Mouse (Mus musculus) midbrain, embryonic 13.5 days (tissue): ENCODE results near the gene Nxt1. TPM values are rescaled to one million over a fixed set of nuclear protein-coding genes. Genes with fewer than 3 reads are reported as not detected.

ENCODE experiments used
- ATAC-seq: fragments of 200-750 bp; cut with Nextera tagmentation; 2 replicates; pipeline ENCODE4 v1.8.0; 2017; ENCODE audit warnings: mild to moderate bottlenecking, moderate TSS enrichment, moderate library complexity
- H3K27ac ChIP-seq: fragments of 300-500 bp; sonication (generic); 2 replicates; pipeline ENCODE4 v1.5.1; 2015; ENCODE audit warnings: inconsistent platforms, mild to moderate bottlenecking, moderate library complexity
- H3K27me3 ChIP-seq: fragments of 300-500 bp; sonication (generic); 2 replicates; pipeline ENCODE4 v1.6.1; 2015; ENCODE audit warnings: mild to moderate bottlenecking, inconsistent platforms
- H3K36me3 ChIP-seq: fragments of 300-500 bp; sonication (generic); 2 replicates; pipeline ENCODE4 v1.6.1; 2015; ENCODE audit warnings: mild to moderate bottlenecking, inconsistent platforms
- H3K4me1 ChIP-seq: fragments of 300-500 bp; sonication (generic); replicated peaks from 2 replicates; pipeline ENCODE4 v1.6.1; 2015; ENCODE audit warnings: inconsistent platforms
- H3K4me2 ChIP-seq: fragments of 300-500 bp; sonication (generic); replicated peaks from 2 replicates; pipeline ENCODE4 v1.6.1; 2015; ENCODE audit warnings: moderate library complexity, mild to moderate bottlenecking, inconsistent platforms
- H3K4me3 ChIP-seq: fragments of 300-500 bp; sonication (generic); replicated peaks from 2 replicates; pipeline ENCODE4 v1.5.1; 2015; ENCODE audit warnings: mild to moderate bottlenecking, inconsistent platforms
- H3K9ac ChIP-seq: fragments of 300-500 bp; sonication (generic); replicated peaks from 2 replicates; pipeline ENCODE4 v1.6.1; 2015; ENCODE audit warnings: mild to moderate bottlenecking, inconsistent platforms
- H3K9me3 ChIP-seq: fragments of 300-500 bp; sonication (generic); 2 replicates; pipeline ENCODE4 v1.6.1; 2016; ENCODE audit warnings: mild to moderate bottlenecking, inconsistent platforms
- WGBS: fragments of 180-500 bp; shearing (Covaris S2); methylation state at CpG from one replicate; pipeline ENCODE4 v1.1.7; 2015; 5-methylcytosine and 5-hydroxymethylcytosine counted together
- polyA plus RNA-seq: library from polyadenylated mRNA; unstranded; fragments of >200 nt; fragmentation: Nextera tagmentation; extraction: Ambion mirVana; gene quantifications from 2 replicates; pipeline ENCODE4 v1.2.1, GENCODE M21; 2015

Nxt1 gene
- polyA plus RNA-seq, 1 experiment from 2014 or later = 64.0 TPM

DNA sequence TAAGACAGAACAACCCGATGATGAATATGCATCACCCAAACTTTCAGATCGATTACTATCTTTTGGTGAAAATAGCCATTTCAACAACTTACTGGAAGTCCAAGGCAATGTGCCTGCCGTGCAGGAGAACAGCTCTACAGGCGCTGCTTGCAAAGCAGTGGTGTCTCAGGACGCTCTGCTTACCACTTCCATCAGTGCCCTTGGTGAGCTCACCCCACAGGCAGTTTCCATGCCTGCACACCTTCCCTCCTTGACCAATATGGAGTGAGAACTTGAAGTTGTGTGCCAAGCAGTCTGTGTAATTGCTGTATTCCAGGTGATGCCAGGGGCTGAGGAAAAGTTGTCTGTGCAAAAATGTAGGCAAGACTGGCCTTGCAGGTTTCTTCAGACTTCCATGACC lies 18.4 kb downstream of the Nxt1 start:
- Histone ChIP-seq H3K27ac (no peak overlapping the region), H3K27me3 (no peaks in the 10 kb centered on the region), H3K4me3 (no peak overlapping the region), H3K9ac (no peak overlapping the region), H3K36me3 (peaks cover 86% of the 10 kb centered on the region), H3K9me3 (no peaks in the 10 kb centered on the region), H3K4me2 (no peak overlapping the region), H3K4me1 (0 out of 2 replicates have a peak, but pooled peaks cover 4% of the 10 kb centered on the region)
- 95% methylated on average over 5 of the region's 5 CpGs for WGBS
- no peak for ATAC-seq

DNA sequence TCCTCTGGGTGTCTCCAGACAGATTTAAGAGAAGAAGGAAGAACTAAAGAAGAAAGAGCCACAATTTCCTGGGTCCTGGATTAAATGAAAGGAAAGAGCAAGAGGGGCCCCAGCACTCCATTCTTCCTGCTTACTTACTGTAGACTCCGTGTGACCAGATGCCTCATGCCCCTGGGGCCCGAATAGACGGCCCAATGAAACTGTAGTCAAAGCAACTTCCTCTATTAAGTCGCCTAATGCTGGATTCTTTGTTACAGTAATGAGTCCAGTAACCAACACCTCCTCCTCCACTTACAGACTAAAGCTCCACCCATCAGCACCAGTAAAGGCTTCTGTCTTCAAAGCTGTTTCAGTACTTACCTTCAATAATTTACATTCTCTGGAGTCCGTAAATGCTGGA lies 26.2 kb downstream of the Nxt1 start:
- no peak for ATAC-seq
- 88% methylated on average over 5 of the region's 5 CpGs for WGBS

DNA sequence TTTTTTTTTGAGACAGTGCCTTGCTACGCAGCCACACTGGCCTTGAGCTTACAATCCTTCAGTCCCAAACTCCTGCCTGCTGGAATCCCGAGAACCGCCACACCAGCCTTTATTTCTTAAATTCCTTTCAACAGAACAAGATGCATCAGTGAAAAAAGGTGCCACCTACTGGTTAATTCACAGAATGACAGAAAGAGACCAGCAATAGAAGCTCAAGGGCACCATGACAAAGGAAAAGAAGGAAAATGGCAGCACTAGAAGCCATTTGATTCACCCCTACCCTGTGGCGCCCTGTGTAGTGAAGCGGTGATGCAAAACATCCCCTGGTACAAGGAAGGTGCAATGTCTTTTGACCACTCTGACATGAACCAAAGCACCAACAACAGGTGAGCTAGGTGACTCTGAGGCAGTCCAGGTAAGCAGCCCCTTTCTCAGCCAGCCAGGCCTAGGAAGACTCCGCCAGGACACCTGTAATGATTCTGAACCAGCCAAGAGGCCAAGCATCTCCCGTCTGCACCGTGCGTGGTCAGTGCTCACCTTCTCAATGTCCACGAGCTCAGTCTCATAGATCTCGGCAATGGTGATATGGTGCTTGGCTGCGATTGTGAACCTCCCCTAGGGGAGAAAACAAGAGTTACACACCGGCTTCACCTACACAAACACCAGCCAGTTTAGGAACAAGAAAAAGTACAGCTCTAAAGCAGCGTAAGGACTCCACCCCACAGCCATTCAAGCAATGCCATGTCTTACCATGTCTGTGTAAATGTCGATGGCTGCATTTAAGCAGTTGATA lies 34.2 kb downstream of the Nxt1 start:
- H3K27me3 ChIP-seq = no peaks in the 10 kb centered on the region
- 73% methylated on average over 15 of the region's 15 CpGs for WGBS
- no peak overlapping the region for H3K27ac ChIP-seq
- no peaks in the 10 kb centered on the region for H3K4me1 ChIP-seq
- ATAC-seq = peak; percentile 75
- no peak overlapping the region for H3K9ac ChIP-seq
- H3K4me3 ChIP-seq = no peak overlapping the region
- H3K9me3 ChIP-seq = no peaks in the 10 kb centered on the region
- H3K4me2 ChIP-seq = no peak overlapping the region
- peaks cover 38% of the 10 kb centered on the region for H3K36me3 ChIP-seq

More for the DNA sequence above, 26.2 kb downstream of the Nxt1 start:
- H3K36me3 ChIP-seq = peaks cover 61% of the 10 kb centered on the region
- no peak overlapping the region for H3K27ac ChIP-seq
- no peak overlapping the region for H3K4me2 ChIP-seq
- H3K4me1 ChIP-seq = no peaks in the 10 kb centered on the region
- H3K27me3 ChIP-seq = no peaks in the 10 kb centered on the region
- H3K9ac ChIP-seq = no peak overlapping the region
- H3K4me3 ChIP-seq = no peak overlapping the region
- H3K9me3 ChIP-seq = no peaks in the 10 kb centered on the region

DNA sequence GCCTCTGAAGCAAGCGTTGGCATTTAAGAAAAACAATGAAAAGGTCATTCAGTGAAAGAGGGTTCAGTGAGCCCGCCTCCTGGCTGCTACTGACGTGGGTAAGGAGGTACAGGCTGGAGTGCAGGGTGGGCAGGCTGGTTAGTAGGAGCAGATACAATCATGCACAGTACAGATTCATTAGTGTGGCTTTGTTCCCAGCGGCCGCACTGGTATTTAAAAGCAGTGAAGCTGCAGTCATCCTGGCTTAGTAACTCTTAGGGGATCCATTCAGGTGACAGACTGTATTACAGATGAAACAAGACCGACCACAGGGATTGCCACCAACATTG lies 34.8 kb downstream of the Nxt1 start:
- Histone ChIP-seq H3K4me2 (no peak overlapping the region), H3K36me3 (peaks cover 40% of the 10 kb centered on the region), H3K9me3 (no peaks in the 10 kb centered on the region), H3K27ac (no peak overlapping the region), H3K4me3 (no peak overlapping the region), H3K4me1 (no peaks in the 10 kb centered on the region), H3K9ac (no peak overlapping the region), H3K27me3 (no peaks in the 10 kb centered on the region)
- WGBS = 63% methylated on average over 6 of the region's 6 CpGs
- peak; percentile 50; the same call in 1 of the 2 replicates for ATAC-seq

DNA sequence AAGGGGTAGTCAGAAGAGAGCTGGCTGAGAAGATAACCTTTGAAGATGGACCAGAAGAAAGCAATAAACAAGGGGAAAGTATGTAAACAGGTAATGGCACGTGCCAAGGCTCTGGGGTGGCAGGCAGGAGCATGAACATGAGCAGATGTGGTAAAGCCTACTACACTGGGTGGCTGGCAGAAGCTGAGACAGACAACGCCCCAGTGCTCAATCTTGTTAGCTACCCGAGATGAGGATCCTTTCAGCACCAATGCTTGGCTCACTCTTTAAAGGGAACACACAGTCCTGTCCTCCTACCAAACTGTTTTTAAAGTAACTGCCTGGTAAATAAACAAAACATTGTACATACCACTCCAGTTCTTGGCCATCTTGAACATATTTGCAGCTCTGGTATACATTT lies 39.9 kb downstream of the Nxt1 start:
- 89% methylated on average over 3 of the region's 3 CpGs for WGBS

DNA sequence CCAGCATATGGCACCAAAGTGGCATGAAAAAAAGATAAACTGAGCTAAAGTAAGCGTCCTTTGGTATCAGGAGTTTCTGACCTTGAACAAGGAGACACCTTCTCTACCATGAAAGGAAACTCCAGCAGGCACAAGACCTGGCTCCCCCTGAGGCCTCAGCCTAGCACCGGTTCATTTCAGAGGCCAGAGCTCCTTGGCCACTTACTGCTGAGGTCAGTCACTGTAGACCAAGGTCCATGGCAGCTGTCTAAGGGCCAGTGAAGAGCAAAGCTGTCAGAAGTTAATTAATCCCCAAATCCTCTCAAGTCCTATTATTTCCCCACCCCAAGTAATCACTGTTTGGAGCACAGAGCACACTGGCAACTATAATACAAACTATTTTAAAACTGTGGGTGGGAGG lies 44.7 kb downstream of the Nxt1 start:
- Histone ChIP-seq H3K9ac (no peak overlapping the region), H3K27ac (no peak overlapping the region), H3K4me3 (no peak overlapping the region), H3K4me2 (no peak overlapping the region), H3K36me3 (peaks cover 4% of the 10 kb centered on the region; the same call in 1 of the 2 replicates), H3K27me3 (no peaks in the 10 kb centered on the region), H3K4me1 (0 out of 2 replicates have a peak, but pooled peaks cover 2% of the 10 kb centered on the region), H3K9me3 (no peaks in the 10 kb centered on the region)
- WGBS = 43% methylated on average over 2 of the region's 2 CpGs
- no peak for ATAC-seq

More for the DNA sequence above, 39.9 kb downstream of the Nxt1 start:
- Histone ChIP-seq H3K4me1 (no peaks in the 10 kb centered on the region), H3K9me3 (no peaks in the 10 kb centered on the region), H3K27ac (no peak overlapping the region), H3K4me2 (no peak overlapping the region), H3K9ac (no peak overlapping the region), H3K36me3 (peaks cover 31% of the 10 kb centered on the region), H3K4me3 (no peak overlapping the region), H3K27me3 (no peaks in the 10 kb centered on the region)
- ATAC-seq = no peak

DNA sequence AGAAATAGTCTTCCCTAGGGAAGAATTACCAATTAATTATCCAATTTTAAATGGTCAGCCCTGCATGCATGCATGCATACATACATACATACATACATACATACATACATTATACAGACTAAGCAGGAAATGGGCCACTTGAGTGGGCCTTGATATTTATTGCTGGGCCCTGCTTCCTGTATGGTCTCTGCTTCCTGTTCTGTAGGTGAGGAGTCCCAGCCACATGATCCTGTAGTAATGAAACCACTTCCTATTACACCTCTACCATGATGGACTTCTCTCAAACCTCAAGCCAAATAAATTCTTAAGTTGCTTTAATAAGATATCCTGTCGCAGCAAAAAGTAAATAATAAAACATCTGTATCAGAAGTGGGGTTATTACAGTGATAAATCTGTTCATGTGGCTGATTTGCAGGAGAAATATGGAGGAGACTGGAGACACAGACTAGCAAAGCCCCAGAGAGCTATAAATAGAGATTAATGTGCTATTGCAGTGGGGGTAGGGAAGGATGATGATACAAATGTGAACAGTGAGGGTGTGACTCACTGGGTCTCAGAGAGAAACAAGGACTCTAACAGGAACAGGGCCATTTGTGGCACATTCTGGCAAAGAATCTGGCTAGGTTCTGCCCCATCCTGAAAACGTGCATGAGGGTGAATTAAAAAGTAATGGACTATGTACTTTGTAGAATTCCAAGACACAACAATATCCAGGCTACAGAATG lies 47.0 kb downstream of the Nxt1 start:
- no peak overlapping the region for H3K9ac ChIP-seq
- 0 out of 2 replicates have a peak, but pooled peaks cover 2% of the 10 kb centered on the region for H3K4me1 ChIP-seq
- no peaks in the 10 kb centered on the region for H3K27me3 ChIP-seq
- H3K36me3 ChIP-seq = no peaks in the 10 kb centered on the region
- H3K9me3 ChIP-seq = no peaks in the 10 kb centered on the region
- H3K27ac ChIP-seq = no peak overlapping the region
- H3K4me3 ChIP-seq = no peak overlapping the region
- no peak for ATAC-seq
- 83% methylated on average over 2 of the region's 2 CpGs for WGBS
- no peak overlapping the region for H3K4me2 ChIP-seq

Other genes starting within 250 kb of the Nxt1 start
- 6.4 and 6.7 TPM in 2 replicates for gene Cd93, start 229.0 kb upstream of the Nxt1 start, polyA plus RNA-seq
- 17.6 and 17.8 TPM in 2 replicates for gene Gzf1, start 8.4 kb downstream of the Nxt1 start, polyA plus RNA-seq
- 43.6 and 48.1 TPM in 2 replicates for gene Napb, start 59.9 kb downstream of the Nxt1 start, polyA plus RNA-seq
- gene Cstl1, start 77.8 kb downstream of the Nxt1 start, polyA plus RNA-seq = not detected in 2 replicates
- gene Cst11, start 98.9 kb downstream of the Nxt1 start, polyA plus RNA-seq = not detected in 2 replicates
- gene 8030411F24Rik, start 109.4 kb downstream of the Nxt1 start, polyA plus RNA-seq = not detected in 2 replicates
- not detected in 2 replicates for gene Cst12, start 116.8 kb downstream of the Nxt1 start, polyA plus RNA-seq
- gene Cst8, start 126.2 kb downstream of the Nxt1 start, polyA plus RNA-seq = not detected in 2 replicates
- not detected in 2 replicates for gene Cst13, start 147.5 kb downstream of the Nxt1 start, polyA plus RNA-seq
- gene Cst9, start 162.5 kb downstream of the Nxt1 start, polyA plus RNA-seq = not detected in 2 replicates
- not detected in 2 replicates for gene 9230104L09Rik, start 192.4 kb downstream of the Nxt1 start, polyA plus RNA-seq
- 436 and 465 TPM in 2 replicates for gene Cst3, start 203.1 kb downstream of the Nxt1 start, polyA plus RNA-seq